Mouse (Mus musculus) hindbrain, embryonic 12.5 days (tissue): Measurements from ENCODE around the gene Ankef1. TPM values are rescaled to one million over a fixed set of nuclear protein-coding genes. Genes with fewer than 3 reads are reported as not detected.

Source experiments
- polyA plus RNA-seq: library from polyadenylated mRNA; unstranded; fragments of >200 nt; fragmentation: Nextera tagmentation; extraction: Ambion mirVana; gene quantifications from 2 replicates; pipeline ENCODE4 v1.2.1, GENCODE M21; 2016

Gene Ankef1
- polyA plus RNA-seq, 1 experiment from 2014 or later: 1.1 TPM

Other genes starting within 250 kb of the Ankef1 start
- 22.7 and 25.0 TPM in 2 replicates for gene Pak7, start 113.9 kb upstream of the Ankef1 start, polyA plus RNA-seq
- gene Snap25, start 211.5 kb downstream of the Ankef1 start, polyA plus RNA-seq: 56.9 and 69.7 TPM in 2 replicates